Comparison of ENCODE assay signal across 10 mouse cellular contexts in genomic region chr13:116036166-116036565, GRCm38 (mm10).
"Had no signal": no experiment of that assay in that cellular context is flagged by ENCODE, and none has a peak within 500 bp of the region (broad histone marks: within the 10 kb centered on the region; RNA-seq: fewer than 3 reads in every experiment).

No protein-coding gene starts in this region.

- DNase-seq: lung, adult 18-20 months; lung, embryonic 14.5 days; lung, postnatal 10 days; lung, postnatal 4 days; right cerebral cortex, postnatal 25 days; right cerebral cortex, postnatal 4 days; spleen, adult 18-20 months; thymus, adult 18-20 months; thymus, postnatal 14 days; thymus, postnatal 36 days had no signal
